Mouse (Mus musculus) brain, adult 2 months (tissue): ENCODE measurements around the gene Gm11060.

ENCODE experiments used
- DNase-seq: peaks from one replicate; pipeline ENCODE4 v3.0.0; 2011; ENCODE audit warnings: low read depth, low spot score

Gene Gm11060

DNA sequence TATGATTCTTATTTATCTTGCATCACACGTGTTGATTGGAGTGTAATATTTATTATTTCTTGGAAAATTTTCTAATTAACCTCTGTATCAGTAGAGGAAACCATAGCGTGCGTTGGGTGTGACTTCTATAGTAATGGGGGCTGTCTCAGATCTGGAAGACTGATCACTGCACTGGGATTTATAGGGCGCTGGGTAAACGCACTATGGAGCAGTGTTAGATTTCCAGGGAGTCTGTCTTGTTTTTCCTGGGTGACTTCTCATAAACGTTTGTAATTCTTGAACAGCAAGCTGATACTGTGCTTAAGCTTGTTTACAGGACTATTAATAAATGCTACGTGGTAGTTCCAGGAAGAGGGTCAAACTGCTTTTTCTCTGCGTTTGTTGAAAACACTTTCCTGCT, 25.9 kb downstream of the Gm11060 start:
- DNase-seq: no peak

DNA sequence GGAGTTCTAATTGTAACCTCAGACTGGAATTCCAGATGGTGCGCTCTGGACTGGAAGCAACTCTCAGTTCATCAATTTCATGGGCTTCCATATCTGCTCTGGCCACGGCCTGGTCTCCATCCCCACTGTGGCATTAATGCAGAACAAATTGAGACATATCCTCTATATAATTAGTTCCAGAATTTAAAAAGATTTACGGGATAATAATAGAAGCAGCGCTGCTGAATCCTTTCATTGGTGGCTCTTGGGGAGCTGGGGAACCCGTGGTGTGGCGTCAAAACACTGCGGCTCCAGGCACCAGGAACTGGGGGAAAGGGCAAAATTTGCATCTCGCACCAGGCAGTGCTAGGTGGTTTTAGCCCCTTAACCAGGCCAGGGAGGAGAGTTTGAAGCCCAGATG, 30.4 kb downstream of the Gm11060 start:
- DNase-seq: no peak

- DNase-seq: no peak
These were observed 31.1 kb downstream of the Gm11060 start for GRCm38 (mm10) chr2:105122886-105123285.

GRCm38 (mm10) chr2:105123431-105123830, 31.6 kb downstream of the Gm11060 start:
- no peak for DNase-seq

GRCm38 (mm10) chr2:105123881-105124280, 32.1 kb downstream of the Gm11060 start:
- no peak for DNase-seq

GRCm38 (mm10) chr2:105124391-105124790, 32.6 kb downstream of the Gm11060 start:
- no peak for DNase-seq

DNA sequence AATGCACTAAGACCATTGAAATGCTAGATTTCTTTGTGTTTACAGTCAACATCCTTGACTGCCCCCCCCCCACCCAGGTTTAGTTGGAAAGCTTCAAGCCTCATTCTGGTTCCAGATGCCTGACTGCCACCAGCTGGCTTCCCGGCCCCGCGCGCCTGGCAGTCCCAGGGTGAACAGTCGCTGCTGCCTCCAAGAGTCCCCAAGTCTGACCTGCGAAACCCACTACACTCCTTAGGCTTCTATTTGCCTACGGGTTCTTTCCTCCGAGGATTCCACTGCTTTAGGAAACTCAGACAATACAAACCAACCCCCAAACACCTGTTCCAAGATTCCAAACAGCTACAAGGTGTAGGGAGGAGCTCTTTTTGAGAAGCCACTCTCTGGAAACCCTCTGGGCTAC, 33.4 kb downstream of the Gm11060 start:
- DNase-seq: no peak

GRCm38 (mm10) chr2:105125641-105126040, 33.8 kb downstream of the Gm11060 start:
- no peak for DNase-seq

- DNase-seq: no peak
These were observed 34.5 kb downstream of the Gm11060 start, which contains the start of gene Wt1 for GRCm38 (mm10) chr2:105126279-105126678. Gene Wt1 (plus strand): TSS chr2:105126529.

GRCm38 (mm10) chr2:105126691-105127530, 35.1 kb downstream of the Gm11060 start:
- DNase-seq: no peak

- no peak for DNase-seq
These were observed 36.0 kb downstream of the Gm11060 start for GRCm38 (mm10) chr2:105127531-105128480.

- no peak for DNase-seq
These were observed 36.7 kb downstream of the Gm11060 start for GRCm38 (mm10) chr2:105128564-105128963.

DNA sequence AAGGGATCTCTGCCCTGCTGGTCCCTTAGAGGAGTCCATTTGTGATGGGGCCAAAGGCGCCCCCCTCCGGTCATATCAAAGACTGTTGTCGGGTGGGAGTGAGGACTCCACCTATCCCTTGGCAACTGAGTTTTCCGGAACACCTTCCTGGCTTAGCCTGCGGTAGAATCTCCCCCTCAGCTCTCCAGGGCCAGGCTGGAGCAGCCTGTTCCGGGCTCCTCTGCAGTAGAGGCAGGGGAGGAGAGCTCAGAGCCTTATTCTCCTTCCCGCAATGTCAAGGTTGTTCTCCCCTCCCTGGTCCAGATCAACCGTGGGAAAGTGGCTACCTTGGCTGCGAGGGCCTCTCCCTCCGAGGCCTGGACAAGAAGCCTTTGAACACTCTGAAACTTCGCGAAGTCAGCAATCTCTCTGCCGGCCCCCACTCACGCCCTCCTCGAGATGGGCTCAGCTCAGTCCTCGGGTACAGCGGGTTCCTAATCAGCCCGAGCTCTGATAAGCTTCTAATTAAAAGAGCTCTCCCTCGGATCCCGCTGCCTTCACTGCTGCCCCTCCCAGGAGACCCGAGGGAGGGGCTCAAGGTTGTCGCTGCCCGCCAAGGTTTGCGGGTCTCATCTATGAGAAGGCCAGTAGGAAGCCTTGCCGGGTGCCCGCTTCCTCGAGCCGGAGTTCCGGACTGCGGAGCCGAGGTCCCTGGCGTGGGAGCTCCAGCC, 38.7 kb downstream of the Gm11060 start:
- no peak for DNase-seq

- DNase-seq: no peak
These were observed 39.4 kb downstream of the Gm11060 start for GRCm38 (mm10) chr2:105131061-105131810.

- no peak for DNase-seq
These were observed 39.9 kb downstream of the Gm11060 start for GRCm38 (mm10) chr2:105131811-105132100.

- DNase-seq: no peak
These were observed 40.5 kb downstream of the Gm11060 start for GRCm38 (mm10) chr2:105132300-105132699.

DNA sequence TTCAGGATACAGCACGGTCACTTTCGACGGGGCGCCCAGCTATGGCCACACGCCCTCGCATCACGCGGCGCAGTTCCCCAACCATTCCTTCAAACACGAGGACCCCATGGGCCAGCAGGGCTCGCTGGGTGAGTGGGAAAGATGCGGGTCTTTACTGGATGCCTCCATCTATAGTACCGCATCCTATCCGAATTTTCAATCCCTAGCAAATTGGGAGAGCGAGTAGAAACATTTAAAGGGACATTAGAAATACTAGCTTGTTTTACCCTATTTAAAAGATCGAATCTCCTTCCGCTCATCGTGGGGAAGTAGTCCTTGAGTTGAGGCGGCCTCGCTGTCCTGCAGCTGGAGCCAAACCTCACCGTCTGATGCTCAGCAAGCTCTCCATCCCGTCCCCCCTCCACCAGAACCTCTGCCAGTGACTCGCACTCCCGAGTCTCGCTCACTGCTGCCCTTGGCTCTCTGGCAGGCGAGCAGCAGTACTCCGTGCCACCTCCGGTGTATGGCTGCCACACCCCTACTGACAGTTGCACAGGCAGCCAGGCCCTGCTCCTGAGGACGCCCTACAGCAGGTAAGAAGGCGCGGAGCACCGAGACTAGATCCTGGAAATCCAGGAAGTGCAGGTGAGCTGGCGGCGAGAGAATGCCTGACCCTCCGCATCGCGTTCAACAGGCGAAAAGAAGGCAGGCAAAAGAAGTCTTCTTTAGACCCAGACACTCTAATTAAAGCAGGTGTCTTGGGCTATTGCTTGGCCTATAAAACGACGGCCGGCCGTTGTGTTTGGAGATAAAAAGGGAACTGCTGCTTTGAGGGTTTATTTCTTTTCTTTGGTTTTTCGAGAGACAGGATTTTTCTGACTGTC, 41.3 kb downstream of the Gm11060 start:
- no peak for DNase-seq

DNA sequence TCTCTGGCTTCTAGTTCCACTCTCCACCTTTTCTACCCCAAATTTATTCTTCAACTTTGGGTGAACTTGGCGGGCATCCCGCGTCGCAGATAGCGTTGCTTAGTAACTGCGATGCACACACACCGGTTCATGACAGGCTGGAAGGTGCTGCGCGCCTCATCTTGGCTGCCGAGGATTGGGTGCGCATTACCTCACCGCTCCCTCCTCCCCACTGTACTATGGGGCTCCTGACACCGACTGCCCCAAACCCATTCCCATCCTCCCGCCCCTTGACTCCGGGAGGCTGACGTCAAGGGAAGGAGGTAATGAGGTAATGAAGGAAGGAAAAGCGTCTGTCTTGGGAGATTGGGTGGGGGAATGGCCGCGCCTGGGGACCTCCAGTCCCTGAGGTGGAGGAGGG, 42.5 kb downstream of the Gm11060 start:
- peak; percentile 16 for DNase-seq

- DNase-seq: no peak
These were observed 47.7 kb downstream of the Gm11060 start for GRCm38 (mm10) chr2:105139471-105139870.

GRCm38 (mm10) chr2:105141371-105141770, 49.6 kb downstream of the Gm11060 start:
- DNase-seq: no peak
